Mouse (Mus musculus) left cerebral cortex, postnatal 4 days (tissue): ENCODE data around the gene Cntn2. TPM values are rescaled to one million over a fixed set of nuclear protein-coding genes. Genes with fewer than 3 reads are reported as not detected.

ENCODE experiments used
- DNase-seq: peaks from one replicate; pipeline ENCODE4 v3.0.0-alpha.2; 2022
- intact Hi-C: fragments of 180-260 bp; cut with DNase I; formaldehyde crosslinking; loops from one replicate; pipeline ENCODE4 v1.15.1; 2025
- total RNA-seq, 2 experiments: library from RNA; stranded (reverse); gene quantifications; 2 replicates each; pipeline ENCODE4 v1.2.3; 2021

Cntn2 gene
- 100 to 1,000 TPM; 113 to 118 TPM for total RNA-seq

DNA sequence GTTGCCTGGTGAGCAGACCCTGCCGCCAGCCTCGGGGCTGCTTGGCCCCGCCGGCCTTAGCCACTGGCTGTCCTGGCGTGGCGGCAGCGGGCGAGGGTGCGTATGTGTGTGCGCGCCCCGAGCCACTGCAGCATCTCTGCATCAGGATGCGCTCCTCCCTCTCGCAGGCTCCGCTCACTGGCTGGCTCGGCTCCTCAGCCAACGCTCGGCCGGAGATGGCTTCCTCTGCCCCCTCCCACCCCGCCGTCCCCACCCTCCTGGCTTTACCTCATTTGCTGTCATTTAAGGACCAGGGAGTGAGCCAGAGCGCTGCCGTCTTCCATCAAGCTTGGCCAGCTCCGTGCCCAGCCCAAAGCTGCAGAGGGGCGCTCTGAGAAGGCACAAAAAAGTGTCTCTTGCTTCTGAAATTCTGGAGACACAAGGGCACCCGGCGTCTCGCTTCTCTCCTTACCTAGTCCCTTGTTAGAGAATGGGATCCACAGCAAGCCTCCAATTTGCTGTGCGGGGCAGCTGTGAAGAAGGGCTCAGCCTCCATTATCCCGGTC is at the start of gene Cntn2:
Gene Cntn2 (minus strand): TSS at position 495 of the 545 bp plus-strand sequence.
- peak; percentile 87 for DNase-seq
- intact Hi-C loops = no loop called here

DNA sequence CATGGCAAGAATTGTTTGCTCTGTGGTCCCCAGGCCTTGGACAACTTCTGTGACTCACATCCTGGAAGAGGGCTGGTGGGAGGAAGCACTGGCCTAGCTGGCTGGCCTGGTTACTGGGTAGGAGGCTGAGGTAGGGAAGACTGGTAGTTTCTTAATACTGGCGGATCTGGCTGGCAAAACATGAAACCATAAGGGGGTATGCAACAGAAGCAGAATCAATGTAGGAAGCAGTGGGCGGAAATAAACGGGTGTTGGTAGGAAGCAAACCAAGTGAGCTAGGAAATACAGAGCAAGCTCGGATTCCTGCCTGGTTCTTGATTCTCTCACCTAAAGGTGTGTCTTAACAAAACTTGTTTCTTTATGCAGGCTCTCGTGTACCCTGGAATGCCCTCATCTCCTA is 49.1 kb upstream of the Cntn2 start:
- no peak for DNase-seq
- intact Hi-C loops = loop anchor here (10.0 kb wide), 1 partner anchor 227 kb away; no protein-coding TSS in a partner anchor

GRCm38 (mm10) chr1:132591399-132591930 is 48.4 kb upstream of the Cntn2 start:
- intact Hi-C loops = loop anchor here (10.0 kb wide), 1 partner anchor 227 kb away; no protein-coding TSS in a partner anchor
- DNase-seq = no peak

DNA sequence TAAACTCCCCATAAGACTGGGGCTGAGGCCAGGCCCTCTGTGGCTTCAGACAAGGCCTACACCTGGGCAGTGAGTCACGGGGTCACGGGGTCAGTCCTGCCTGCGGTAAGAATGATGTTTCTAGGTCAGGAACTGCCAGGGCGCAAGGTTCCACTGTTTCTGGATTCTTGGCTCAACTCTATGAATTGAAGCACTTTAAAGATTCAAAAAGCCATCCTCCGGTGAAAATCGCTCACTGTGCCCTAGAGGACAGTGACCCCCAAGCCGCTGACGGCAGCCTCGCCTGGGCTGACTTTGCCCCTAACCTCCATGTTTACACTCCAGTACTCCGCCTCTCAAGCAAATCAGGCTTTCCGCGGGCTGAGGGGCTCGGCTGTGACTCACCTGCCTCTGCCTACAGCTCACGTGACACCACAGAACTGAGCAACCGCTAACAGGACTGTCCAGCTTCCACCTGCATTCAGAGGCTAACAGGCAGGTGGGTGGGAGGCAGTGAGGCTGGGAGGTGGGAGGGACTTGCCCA is 43.7 kb upstream of the Cntn2 start:
- intact Hi-C loops = no loop called here
- DNase-seq = no peak

GRCm38 (mm10) chr1:132585376-132585775 is 42.3 kb upstream of the Cntn2 start:
- no peak for DNase-seq
- intact Hi-C loops = no loop called here

DNA sequence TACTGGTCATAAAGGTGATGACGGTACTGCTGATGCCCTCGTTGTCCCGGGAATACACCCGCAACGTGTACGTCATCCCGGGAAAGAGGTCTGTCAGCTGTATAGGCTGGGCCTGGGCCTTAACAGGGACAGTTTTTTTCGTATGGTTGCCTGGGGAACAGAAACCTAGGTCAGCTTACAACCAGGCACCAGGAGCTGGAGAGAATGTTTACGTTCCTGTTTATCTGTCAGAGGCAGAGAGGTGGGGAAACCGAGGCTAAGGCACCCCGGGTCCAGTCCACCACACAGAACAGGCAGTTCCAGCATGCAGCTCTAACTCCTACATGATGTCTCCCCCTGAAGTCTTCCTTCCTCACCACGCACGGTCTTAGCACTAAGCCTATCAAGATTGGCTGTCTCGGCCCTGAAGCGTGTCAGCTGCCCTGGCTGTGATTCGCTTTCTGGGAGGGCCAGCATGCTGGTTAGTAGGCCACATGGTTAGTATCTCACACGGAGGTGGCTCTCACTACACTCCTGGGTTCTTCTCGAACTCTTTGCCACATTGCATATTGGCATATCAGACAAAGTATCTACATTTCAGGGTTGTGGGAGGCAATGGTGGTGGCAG is 40.0 kb upstream of the Cntn2 start:
- intact Hi-C loops = no loop called here
- no peak for DNase-seq

GRCm38 (mm10) chr1:132581845-132582839 is 39.1 kb upstream of the Cntn2 start:
- intact Hi-C loops = no loop called here
- no peak for DNase-seq

DNA sequence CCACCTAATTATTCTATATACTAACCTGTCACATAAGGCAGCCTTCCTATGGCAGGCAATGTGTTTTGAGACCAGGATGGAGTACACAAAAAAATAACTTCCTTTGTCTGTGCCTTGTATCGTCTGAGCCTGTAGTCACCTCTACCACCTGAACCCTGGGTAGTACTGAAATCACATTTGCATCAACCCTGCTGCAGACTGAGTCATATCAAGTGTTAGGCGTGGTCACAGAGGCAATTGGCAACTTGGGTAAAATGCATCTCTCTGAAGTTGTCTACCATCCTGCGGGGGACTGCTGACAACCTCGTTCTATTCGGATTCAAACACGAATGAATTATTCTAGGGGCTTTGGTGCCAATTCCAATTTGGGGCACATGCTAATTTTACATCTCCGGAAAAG is 37.0 kb upstream of the Cntn2 start:
- intact Hi-C loops = no loop called here
- DNase-seq = no peak

- intact Hi-C loops = no loop called here
- no peak for DNase-seq
These were observed 33.8 kb upstream of the Cntn2 start for GRCm38 (mm10) chr1:132576845-132577244.

DNA sequence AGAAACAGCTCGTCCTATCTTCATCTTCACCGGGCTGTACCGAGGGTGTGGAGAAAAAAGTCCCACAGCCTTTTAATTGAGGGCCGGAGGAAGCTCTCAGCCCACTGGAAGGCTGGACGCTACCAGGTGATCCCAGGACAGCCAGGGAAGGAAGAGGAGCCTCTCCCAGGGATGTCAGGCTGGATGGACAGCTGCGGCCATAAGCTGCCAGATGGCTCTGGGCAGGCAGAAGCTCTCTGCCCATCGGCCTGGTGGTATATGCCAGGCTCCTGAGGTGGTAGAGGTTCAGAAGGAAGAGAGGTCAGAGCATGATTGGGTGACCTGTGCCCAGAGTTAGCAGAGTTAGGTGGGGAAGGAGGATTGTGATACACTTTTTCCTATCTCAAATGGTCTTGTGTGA is 29.8 kb upstream of the Cntn2 start:
- intact Hi-C loops = no loop called here

DNA sequence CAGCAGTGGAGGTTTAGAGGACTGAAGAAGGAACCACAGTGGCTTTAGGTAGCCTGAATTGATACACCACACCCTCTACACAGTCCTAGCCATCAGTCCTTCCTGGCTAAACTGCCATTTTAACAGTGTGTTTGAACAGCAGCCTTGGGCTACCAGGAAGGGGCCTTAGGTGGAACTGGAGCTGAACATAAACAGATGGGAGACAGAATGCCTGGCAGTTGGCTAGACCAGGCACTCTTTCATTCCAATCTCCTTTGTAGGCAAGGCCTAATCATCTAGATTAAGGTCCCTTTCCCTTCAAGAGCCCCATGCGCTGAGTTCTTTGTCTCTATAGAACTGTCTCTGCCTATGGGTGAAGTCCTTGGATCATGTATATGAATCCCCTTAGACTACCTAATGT is 28.6 kb upstream of the Cntn2 start:
- intact Hi-C loops = no loop called here
- DNase-seq = no peak

More for the DNA sequence above, 29.8 kb upstream of the Cntn2 start:
- no peak for DNase-seq

- no peak for DNase-seq
- intact Hi-C loops = no loop called here
These were observed 27.9 kb upstream of the Cntn2 start for GRCm38 (mm10) chr1:132570906-132571305.

GRCm38 (mm10) chr1:132570068-132570780 is 27.2 kb upstream of the Cntn2 start:
- DNase-seq = peak; percentile 66
- intact Hi-C loops = no loop called here

GRCm38 (mm10) chr1:132569516-132569915 is 26.5 kb upstream of the Cntn2 start:
- intact Hi-C loops = no loop called here
- DNase-seq = peak; percentile 91

- intact Hi-C loops = no loop called here
- DNase-seq = no peak
These were observed 24.5 kb upstream of the Cntn2 start for GRCm38 (mm10) chr1:132567336-132568125.

GRCm38 (mm10) chr1:132565766-132566165 is 22.7 kb upstream of the Cntn2 start:
- intact Hi-C loops = no loop called here
- no peak for DNase-seq

- DNase-seq = no peak
- intact Hi-C loops = no loop called here
These were observed 21.9 kb upstream of the Cntn2 start for GRCm38 (mm10) chr1:132564946-132565345.

DNA sequence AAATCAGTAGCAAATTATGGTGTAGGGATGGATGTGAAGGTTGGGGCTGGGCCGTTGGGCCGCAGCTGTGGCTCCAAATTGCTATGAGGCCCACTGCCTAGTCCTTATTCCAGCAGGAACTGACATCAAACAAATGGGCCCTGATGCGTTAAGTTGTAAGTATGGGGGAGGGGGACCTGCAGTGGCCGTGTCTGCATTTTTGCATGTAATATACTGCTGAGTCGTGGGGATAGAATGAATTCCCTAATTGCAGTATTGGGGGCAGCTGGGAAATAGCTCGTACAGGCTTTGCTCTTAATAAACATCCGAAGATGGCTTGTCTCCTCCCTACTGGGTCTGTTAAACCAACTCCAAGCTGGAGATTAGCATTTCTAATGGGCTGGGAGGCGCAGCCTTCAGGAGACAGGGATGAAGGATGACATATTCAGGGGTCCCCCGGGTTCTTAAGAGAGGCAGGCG is 19.3 kb upstream of the Cntn2 start:
- DNase-seq = peak; percentile 48
- intact Hi-C loops = no loop called here

DNA sequence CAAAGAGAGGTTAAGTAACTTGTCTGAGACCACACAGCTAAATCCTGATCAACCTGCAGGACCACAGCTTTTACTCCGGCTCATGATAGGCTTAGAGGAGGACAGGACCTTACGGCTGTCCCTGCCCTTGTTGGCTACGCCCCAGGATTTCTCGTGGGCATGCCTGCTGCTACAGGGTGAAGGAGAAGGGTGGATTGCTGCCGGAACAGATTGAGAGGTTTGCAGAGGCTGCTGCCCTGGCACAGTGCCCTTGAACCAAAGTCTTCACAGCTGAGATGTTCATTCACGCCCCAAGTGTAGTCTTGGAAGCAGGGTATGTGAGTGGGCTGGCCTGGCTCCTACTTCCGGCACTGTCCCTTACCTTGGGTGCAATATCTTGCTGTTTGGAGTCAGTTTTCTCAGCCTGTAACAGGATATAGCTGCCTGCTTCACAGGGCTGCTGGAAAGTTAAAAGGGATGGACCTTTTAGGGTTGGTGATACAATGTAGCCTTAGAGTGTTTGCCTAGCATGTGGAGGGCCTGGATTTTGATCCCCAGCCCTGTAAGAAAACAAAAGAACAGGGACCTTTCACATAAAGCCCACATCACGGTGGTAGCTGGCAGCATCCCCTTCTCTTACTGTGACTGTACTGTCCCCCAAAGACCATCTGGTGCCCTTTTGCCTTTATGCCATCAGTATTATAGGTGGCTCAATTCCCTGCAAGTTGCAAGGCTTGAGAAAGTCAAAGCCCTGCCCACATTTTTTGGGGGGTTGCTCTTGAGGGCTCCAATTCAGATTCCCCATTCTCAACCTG is 18.0 kb upstream of the Cntn2 start:
- intact Hi-C loops = no loop called here
- DNase-seq = peak; percentile 96
